Mouse (Mus musculus): ENCODE measurements around the gene Dnaja1.

The Dnaja1 gene

DNA sequence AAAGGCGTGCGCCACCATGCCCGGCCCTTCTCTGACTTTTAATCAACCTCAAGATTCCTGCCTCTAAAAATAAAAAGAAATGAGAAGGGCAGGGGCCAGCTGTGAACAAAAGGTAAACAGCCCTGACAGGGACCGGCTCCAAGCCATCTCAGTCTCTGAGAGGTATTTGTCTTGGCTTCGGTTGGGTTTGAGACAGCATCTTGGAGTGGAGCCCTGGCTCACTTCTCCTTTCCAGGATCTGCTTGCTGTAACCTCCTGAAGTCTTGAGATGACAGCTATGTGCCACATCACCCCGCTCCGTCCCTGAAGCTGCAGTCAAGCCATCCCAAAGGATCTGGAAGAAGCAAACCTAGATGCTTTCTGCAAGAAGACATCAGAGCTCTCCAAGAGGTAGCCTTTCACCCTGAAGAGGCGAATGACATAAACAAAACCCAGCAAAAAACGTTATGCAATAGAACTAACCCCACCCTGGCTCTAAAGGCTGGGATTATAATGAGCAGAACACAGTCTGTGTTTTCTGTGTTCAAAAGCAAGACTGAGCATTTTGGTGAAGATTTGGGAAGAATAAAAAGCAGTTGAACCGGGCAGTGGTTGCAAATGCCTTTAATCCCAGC lies 62.7 kb downstream of the Dnaja1 start:
- no peak for TF ChIP-seq CTCF (conservative IDR thresholded peaks at IDR 0.05; ENCODE audit: low read length)
- no peak for TF ChIP-seq NANOG (IDR thresholded peaks at IDR 0.05; ENCODE audit: borderline replicate concordance, low read length)
- no peak for TF ChIP-seq POU5F1 (IDR thresholded peaks at IDR 0.05; ENCODE audit: borderline replicate concordance, low read length)
- no peaks in the 10 kb centered on the region for H3K27me3 ChIP-seq (ENCODE audit: insufficient read depth, low read length)
- peaks cover 83% of the 10 kb centered on the region for H3K4me1 ChIP-seq (replicated peaks; ENCODE audit: low read depth, low read length)
- H3K9me3 ChIP-seq (ENCODE audit: low read length): no peaks in the 10 kb centered on the region
- H3K4me3 ChIP-seq (replicated peaks; ENCODE audit: low read length): no peak overlapping the region
- no peaks in the 10 kb centered on the region for H3K36me3 ChIP-seq (ENCODE audit: insufficient read depth, low read length)

DNA sequence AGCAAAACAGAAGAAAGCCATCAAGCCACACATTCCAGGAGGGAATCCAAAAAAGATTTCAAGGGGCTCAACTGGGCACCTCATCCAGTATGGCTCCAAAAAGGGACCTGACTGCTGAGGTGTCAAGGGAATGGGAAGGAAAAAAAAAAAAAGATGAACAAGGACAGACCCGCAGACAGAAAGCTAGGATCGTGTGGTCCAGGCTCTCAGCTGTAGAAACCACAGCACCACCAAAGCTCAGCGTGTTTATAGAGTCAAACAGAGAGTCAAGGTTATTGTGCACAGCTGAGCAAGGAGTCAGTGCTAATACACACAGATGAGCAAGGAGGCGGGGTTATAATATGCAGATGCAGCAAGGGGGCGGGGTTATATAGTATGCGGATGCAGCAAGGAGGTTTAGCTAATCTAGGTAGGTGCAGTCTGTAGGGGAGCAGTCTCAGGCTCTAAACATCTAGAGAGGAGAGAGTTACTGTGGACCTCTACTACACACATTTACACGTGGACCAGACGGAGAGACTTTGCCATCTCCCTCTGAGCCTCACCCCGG lies 63.7 kb downstream of the Dnaja1 start:
- TF ChIP-seq POU5F1 (IDR thresholded peaks at IDR 0.05; ENCODE audit: borderline replicate concordance, low read length) (no peak), CTCF (conservative IDR thresholded peaks at IDR 0.05; ENCODE audit: low read length) (no peak), NANOG (IDR thresholded peaks at IDR 0.05; ENCODE audit: borderline replicate concordance, low read length) (no peak)

DNA sequence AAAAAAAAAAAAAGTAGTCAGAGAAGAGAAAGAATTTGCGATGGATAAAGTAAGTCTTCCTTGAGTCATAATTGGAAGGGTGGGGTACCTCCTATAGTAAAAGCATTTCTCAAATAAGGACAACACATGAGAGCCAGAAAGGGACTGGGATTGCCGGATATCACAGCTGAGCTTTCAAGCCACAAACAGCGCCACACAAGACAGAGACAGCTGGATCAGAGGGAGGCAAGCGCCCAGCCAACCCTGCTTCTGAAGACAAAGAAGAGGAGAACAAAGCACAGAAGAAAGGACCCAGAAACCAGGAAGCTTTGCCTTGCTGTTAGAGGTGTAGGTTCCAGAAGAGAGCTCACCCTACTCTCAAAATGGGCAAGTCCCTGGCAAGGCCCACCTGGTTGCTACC lies 64.6 kb downstream of the Dnaja1 start:
- TF ChIP-seq CTCF (conservative IDR thresholded peaks at IDR 0.05; ENCODE audit: low read length): no peak
- TF ChIP-seq NANOG (IDR thresholded peaks at IDR 0.05; ENCODE audit: borderline replicate concordance, low read length): no peak
- no peak for TF ChIP-seq POU5F1 (IDR thresholded peaks at IDR 0.05; ENCODE audit: borderline replicate concordance, low read length)
- H3K36me3 ChIP-seq (ENCODE audit: insufficient read depth, low read length): no peaks in the 10 kb centered on the region
- H3K9me3 ChIP-seq (ENCODE audit: low read length): no peaks in the 10 kb centered on the region
- no peaks in the 10 kb centered on the region for H3K27me3 ChIP-seq (ENCODE audit: insufficient read depth, low read length)
- peaks cover 66% of the 10 kb centered on the region for H3K4me1 ChIP-seq (replicated peaks; ENCODE audit: low read depth, low read length)
- H3K4me3 ChIP-seq (replicated peaks; ENCODE audit: low read length): no peak overlapping the region

More for the DNA sequence above, 63.7 kb downstream of the Dnaja1 start:
- H3K27me3 ChIP-seq (ENCODE audit: insufficient read depth, low read length): no peaks in the 10 kb centered on the region
- H3K36me3 ChIP-seq (ENCODE audit: insufficient read depth, low read length): no peaks in the 10 kb centered on the region
- peaks cover 75% of the 10 kb centered on the region for H3K4me1 ChIP-seq (replicated peaks; ENCODE audit: low read depth, low read length)
- no peak overlapping the region; the same call in 1 of the 2 replicates for H3K4me3 ChIP-seq (replicated peaks; ENCODE audit: low read length)
- H3K9me3 ChIP-seq (ENCODE audit: low read length): no peaks in the 10 kb centered on the region

Data from E14TG2a.4 (cell line).